Mouse (Mus musculus) midbrain, embryonic 15.5 days (tissue): ENCODE data around the gene Abhd8. TPM values are rescaled to one million over a fixed set of nuclear protein-coding genes. Genes with fewer than 3 reads are reported as not detected.
"Not testable (repeated sequence)": the region's sequence is repeated elsewhere in the genome, so short reads cannot be mapped to it uniquely, and the experiment has no call there.

Experiments used
- ATAC-seq: fragments of 200-750 bp; cut with Nextera tagmentation; replicated peaks from 2 replicates; pipeline ENCODE4 v1.8.0; 2017; ENCODE audit warnings: moderate TSS enrichment
- H3K27ac ChIP-seq: fragments of 300-500 bp; sonication (generic); 2 replicates; pipeline ENCODE4 v1.5.1; 2015; ENCODE audit warnings: mild to moderate bottlenecking, inconsistent platforms
- H3K27me3 ChIP-seq: fragments of 300-500 bp; sonication (generic); replicated peaks from 2 replicates; pipeline ENCODE4 v1.6.1; 2015; ENCODE audit warnings: inconsistent platforms
- H3K36me3 ChIP-seq: fragments of 300-500 bp; sonication (generic); replicated peaks from 2 replicates; pipeline ENCODE4 v1.6.1; 2015; ENCODE audit warnings: inconsistent platforms
- H3K4me1 ChIP-seq: fragments of 300-500 bp; sonication (generic); 2 replicates; pipeline ENCODE4 v1.6.1; 2015; ENCODE audit warnings: inconsistent platforms
- H3K4me2 ChIP-seq: fragments of 300-500 bp; sonication (generic); 2 replicates; pipeline ENCODE4 v1.6.1; 2015; ENCODE audit warnings: inconsistent platforms, mild to moderate bottlenecking, moderate library complexity
- H3K4me3 ChIP-seq: fragments of 300-500 bp; sonication (generic); 2 replicates; pipeline ENCODE4 v1.5.1; 2015; ENCODE audit warnings: mild to moderate bottlenecking, inconsistent platforms
- H3K9ac ChIP-seq: fragments of 300-500 bp; sonication (generic); 2 replicates; pipeline ENCODE4 v1.6.1; 2015; ENCODE audit warnings: mild to moderate bottlenecking, inconsistent platforms
- H3K9me3 ChIP-seq: fragments of 300-500 bp; sonication (generic); 2 replicates; pipeline ENCODE4 v1.6.1; 2016; ENCODE audit warnings: inconsistent platforms
- WGBS: fragments of 180-500 bp; shearing (Covaris S2); methylation state at CpG from one replicate; pipeline ENCODE4 v1.1.7; 2015; ENCODE audit warnings: mixed read lengths; 5-methylcytosine and 5-hydroxymethylcytosine counted together
- polyA plus RNA-seq: library from polyadenylated mRNA; unstranded; fragments of >200 nt; fragmentation: Nextera tagmentation; extraction: Ambion mirVana; gene quantifications from 2 replicates; pipeline ENCODE4 v1.2.1, GENCODE M21; 2015

Abhd8 gene
- polyA plus RNA-seq, 1 experiment from 2014 or later, result 188 TPM

DNA sequence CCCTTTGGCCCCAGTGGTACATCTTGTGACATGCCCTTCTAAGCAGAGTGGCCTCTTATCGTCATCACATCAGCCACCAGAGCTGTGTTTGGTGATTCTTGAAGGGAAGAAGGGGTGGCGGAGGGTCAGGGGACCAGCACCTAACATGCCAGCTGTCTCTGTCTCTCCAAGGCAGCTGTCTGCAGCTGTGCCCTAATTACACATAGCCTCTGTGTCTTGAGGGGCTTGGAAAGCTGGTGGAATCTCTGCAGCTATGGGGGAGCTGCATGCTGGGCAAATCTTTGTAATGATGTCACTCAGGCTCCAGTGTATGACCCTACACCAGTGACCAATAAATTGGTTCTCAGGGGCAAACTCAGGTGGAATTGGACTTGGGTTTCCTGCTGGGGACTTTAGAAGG is 10.8 kb downstream of the Abhd8 start:
- WGBS, result 82% methylated on average over 2 of the region's 2 CpGs
- ATAC-seq, result no peak
- Histone ChIP-seq H3K36me3 (0 out of 2 replicates have a peak, but pooled peaks cover 10% of the 10 kb centered on the region), H3K9ac (no peak overlapping the region), H3K4me1 (no peaks in the 10 kb centered on the region), H3K4me2 (no peak overlapping the region), H3K4me3 (no peak overlapping the region), H3K27me3 (no peaks in the 10 kb centered on the region), H3K27ac (no peak overlapping the region), H3K9me3 (no peaks in the 10 kb centered on the region)

DNA sequence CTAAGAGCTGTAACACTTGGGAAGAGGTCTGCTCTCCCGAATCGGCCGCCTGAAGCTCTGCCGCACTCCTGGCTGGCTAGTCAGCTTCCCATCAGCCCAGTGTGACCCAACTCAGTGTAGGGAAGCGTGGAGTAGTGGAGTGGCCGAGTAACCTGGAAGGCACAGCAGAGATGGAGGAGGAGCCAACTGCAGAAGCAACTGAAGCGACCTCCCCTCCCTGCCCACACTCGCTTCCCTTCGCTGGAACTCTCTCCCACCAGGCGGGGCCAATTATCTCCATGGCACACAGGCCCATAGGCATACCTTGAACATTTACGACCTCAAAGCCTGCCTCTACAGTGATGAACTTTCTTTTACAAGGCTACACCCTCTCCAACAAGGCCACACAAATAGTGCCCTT is 11.7 kb downstream of the Abhd8 start:
- WGBS, result 62% methylated on average over 11 of the region's 11 CpGs
- no peak for ATAC-seq
- H3K27me3 ChIP-seq, result no peaks in the 10 kb centered on the region

GRCm38 (mm10) chr8:71451337-71451736 is 12.1 kb downstream of the Abhd8 start:
- H3K4me2 ChIP-seq, result no peak overlapping the region
- no peak overlapping the region for H3K27ac ChIP-seq
- no peaks in the 10 kb centered on the region for H3K9me3 ChIP-seq
- no peaks in the 10 kb centered on the region for H3K4me1 ChIP-seq
- no peak overlapping the region for H3K9ac ChIP-seq
- no peak overlapping the region for H3K4me3 ChIP-seq
- ATAC-seq, result no peak
- WGBS, result 68% methylated on average over 4 of the region's 4 CpGs
- no peaks in the 10 kb centered on the region for H3K36me3 ChIP-seq
- H3K27me3 ChIP-seq, result no peaks in the 10 kb centered on the region

More for the DNA sequence above, 11.7 kb downstream of the Abhd8 start:
- no peaks in the 10 kb centered on the region for H3K9me3 ChIP-seq
- H3K27ac ChIP-seq, result no peak overlapping the region
- H3K4me1 ChIP-seq, result no peaks in the 10 kb centered on the region
- H3K4me2 ChIP-seq, result no peak overlapping the region
- no peak overlapping the region for H3K9ac ChIP-seq
- H3K36me3 ChIP-seq, result 0 out of 2 replicates have a peak, but pooled peaks cover 3% of the 10 kb centered on the region
- no peak overlapping the region for H3K4me3 ChIP-seq

DNA sequence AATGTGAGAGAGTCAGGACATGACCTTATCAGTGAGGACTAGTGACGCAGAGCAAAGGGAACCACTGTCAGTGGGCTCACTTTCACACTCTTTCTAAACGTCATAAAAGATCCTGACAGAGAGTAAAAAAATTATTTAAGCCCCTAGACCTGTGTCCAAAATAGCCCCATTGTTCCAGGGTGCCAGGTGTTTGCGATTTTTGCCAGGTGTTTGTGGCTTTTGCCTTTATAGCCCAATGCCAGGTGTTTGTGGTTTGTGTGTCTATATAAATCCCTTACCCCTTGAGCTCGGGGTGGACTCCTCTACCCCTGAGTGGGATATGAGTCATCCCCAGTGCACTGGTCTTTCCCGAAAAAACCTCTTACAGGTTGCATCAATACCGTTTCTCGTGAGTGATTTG is 18.4 kb downstream of the Abhd8 start:
- H3K9me3 ChIP-seq, result no peaks in the 10 kb centered on the region
- no peak overlapping the region for H3K4me2 ChIP-seq
- H3K4me1 ChIP-seq, result no peaks in the 10 kb centered on the region
- 0 out of 2 replicates have a peak, but pooled peaks cover 2% of the 10 kb centered on the region for H3K27me3 ChIP-seq
- no peaks in the 10 kb centered on the region for H3K36me3 ChIP-seq
- WGBS, result 85% methylated on average over 7 of the region's 7 CpGs
- no peak overlapping the region for H3K9ac ChIP-seq
- no peak overlapping the region for H3K4me3 ChIP-seq
- no peak overlapping the region for H3K27ac ChIP-seq
- no peak for ATAC-seq

GRCm38 (mm10) chr8:71441404-71441803 is 22.1 kb downstream of the Abhd8 start:
- Histone ChIP-seq H3K36me3 (no peaks in the 10 kb centered on the region), H3K4me1 (no peaks in the 10 kb centered on the region), H3K9me3 (no peaks in the 10 kb centered on the region), H3K4me2 (no peak overlapping the region), H3K4me3 (no peak overlapping the region), H3K27ac (no peak overlapping the region), H3K9ac (no peak overlapping the region), H3K27me3 (0 out of 2 replicates have a peak, but pooled peaks cover 2% of the 10 kb centered on the region)
- 2% methylated on average over 7 of the region's 7 CpGs for WGBS
- peak; percentile 42; the same call in 1 of the 2 replicates for ATAC-seq

DNA sequence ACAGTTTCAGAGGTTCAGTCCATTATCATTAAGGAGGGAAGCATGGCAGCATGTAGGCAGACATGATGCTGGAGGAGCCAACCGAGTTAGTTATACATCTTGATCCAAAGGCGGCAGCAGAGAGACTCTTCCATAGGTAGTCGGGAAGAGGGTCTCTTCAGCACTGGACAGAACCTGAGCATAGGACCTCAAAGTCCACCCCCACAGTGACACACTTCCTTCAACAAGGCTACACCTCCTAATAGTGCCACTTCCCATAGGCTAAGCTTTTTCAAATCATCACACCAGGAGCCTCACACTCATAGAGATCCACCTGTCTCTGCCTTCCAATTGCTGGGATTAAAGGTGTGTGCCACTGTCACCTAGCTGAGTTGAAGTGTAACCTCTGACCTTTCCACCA is 26.4 kb downstream of the Abhd8 start:
- Histone ChIP-seq H3K27ac (no peak overlapping the region), H3K4me3 (no peak overlapping the region), H3K9me3 (no peaks in the 10 kb centered on the region), H3K4me2 (no peak overlapping the region), H3K27me3 (0 out of 2 replicates have a peak, but pooled peaks cover 2% of the 10 kb centered on the region), H3K36me3 (no peaks in the 10 kb centered on the region), H3K4me1 (no peaks in the 10 kb centered on the region), H3K9ac (no peak overlapping the region)
- ATAC-seq, result no peak
- WGBS, result 50% methylated on average over 3 of the region's 3 CpGs

- not testable (repeated sequence) for H3K4me3 ChIP-seq, H3K27ac ChIP-seq, H3K4me1 ChIP-seq, H3K4me2 ChIP-seq, H3K9ac ChIP-seq, ATAC-seq, H3K27me3 ChIP-seq, H3K9me3 ChIP-seq, H3K36me3 ChIP-seq
- 90% methylated on average over 1 of the region's 1 CpGs for WGBS
Observed at GRCm38 (mm10) chr8:71432935-71433334, 30.5 kb downstream of the Abhd8 start.

- Histone ChIP-seq H3K4me3 (no peak overlapping the region), H3K4me2 (no peak overlapping the region), H3K9me3 (0 out of 2 replicates have a peak, but pooled peaks cover 5% of the 10 kb centered on the region), H3K4me1 (no peaks in the 10 kb centered on the region), H3K27ac (no peak overlapping the region), H3K27me3 (no peaks in the 10 kb centered on the region), H3K9ac (no peak overlapping the region), H3K36me3 (no peaks in the 10 kb centered on the region)
- ATAC-seq, result no peak
Observed at GRCm38 (mm10) chr8:71422121-71422520, 41.3 kb downstream of the Abhd8 start.

- no peak for ATAC-seq
- Histone ChIP-seq H3K4me1 (peaks cover 4% of the 10 kb centered on the region), H3K9ac (no peak overlapping the region), H3K27ac (no peak overlapping the region), H3K27me3 (no peaks in the 10 kb centered on the region), H3K36me3 (no peaks in the 10 kb centered on the region), H3K4me2 (no peak overlapping the region), H3K9me3 (no peaks in the 10 kb centered on the region), H3K4me3 (no peak overlapping the region)
- WGBS, result 53% methylated on average over 11 of the region's 11 CpGs
Observed at GRCm38 (mm10) chr8:71411535-71412273, 51.8 kb downstream of the Abhd8 start.

DNA sequence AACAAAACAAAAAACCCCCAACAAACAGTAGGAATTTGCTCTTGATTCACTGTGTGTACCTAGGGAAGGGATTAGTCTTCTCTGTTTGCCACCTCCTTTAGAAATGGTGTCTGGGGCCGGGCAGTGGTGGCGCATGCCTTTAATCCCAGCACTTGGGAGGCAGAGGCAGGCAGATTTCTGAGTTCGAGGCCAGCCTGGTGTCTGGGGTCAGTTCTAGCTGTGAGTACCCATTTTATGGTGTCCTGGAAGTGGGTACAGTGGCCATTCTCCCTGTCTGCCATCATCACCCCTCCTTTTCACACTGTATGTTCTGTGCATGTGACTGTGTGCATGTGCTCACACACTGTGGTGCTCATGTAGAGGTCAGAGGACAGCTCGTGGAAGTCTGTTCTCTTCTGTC is 55.2 kb downstream of the Abhd8 start:
- Histone ChIP-seq H3K36me3 (no peaks in the 10 kb centered on the region), H3K27me3 (no peaks in the 10 kb centered on the region), H3K4me1 (peaks cover 18% of the 10 kb centered on the region), H3K4me2 (no peak overlapping the region), H3K4me3 (no peak overlapping the region), H3K9ac (no peak overlapping the region), H3K27ac (no peak overlapping the region), H3K9me3 (no peaks in the 10 kb centered on the region)
- 93% methylated on average over 4 of the region's 4 CpGs for WGBS
- no peak for ATAC-seq

DNA sequence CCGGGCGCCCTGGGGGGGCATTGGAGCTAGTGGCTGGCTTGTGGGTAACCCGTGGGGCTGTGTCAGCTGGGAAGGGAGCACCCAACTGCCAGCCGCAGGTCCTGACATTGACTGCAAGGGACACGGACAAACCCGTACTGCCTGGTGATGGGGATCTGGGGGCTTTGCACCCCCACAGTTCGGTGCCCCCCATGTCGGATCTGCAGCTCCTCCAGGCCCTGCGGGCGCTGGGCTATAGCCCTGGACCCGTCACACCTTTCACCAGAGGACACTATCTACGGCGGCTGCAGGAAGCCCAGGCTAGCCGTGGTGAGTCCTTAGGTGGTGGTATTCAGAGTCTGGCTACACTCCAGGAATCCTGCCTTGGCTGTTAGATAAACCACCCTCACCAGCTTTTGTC is 56.0 kb downstream of the Abhd8 start:
- ATAC-seq, result no peak
- Histone ChIP-seq H3K9ac (no peak overlapping the region), H3K36me3 (no peaks in the 10 kb centered on the region), H3K4me2 (no peak overlapping the region), H3K4me1 (peaks cover 18% of the 10 kb centered on the region), H3K4me3 (no peak overlapping the region), H3K27ac (no peak overlapping the region), H3K27me3 (no peaks in the 10 kb centered on the region), H3K9me3 (no peaks in the 10 kb centered on the region)
- WGBS, result 91% methylated on average over 14 of the region's 14 CpGs
